Mouse (Mus musculus): ENCODE data around the gene Mycn. TPM values are rescaled to one million over a fixed set of nuclear protein-coding genes. Genes with fewer than 3 reads are reported as not detected.
A peak's percentile ranks its signal among the peaks of the same experiment; 100 is the strongest.

Mycn gene
- polyA plus RNA-seq, 1 experiment: 75.0 TPM

DNA sequence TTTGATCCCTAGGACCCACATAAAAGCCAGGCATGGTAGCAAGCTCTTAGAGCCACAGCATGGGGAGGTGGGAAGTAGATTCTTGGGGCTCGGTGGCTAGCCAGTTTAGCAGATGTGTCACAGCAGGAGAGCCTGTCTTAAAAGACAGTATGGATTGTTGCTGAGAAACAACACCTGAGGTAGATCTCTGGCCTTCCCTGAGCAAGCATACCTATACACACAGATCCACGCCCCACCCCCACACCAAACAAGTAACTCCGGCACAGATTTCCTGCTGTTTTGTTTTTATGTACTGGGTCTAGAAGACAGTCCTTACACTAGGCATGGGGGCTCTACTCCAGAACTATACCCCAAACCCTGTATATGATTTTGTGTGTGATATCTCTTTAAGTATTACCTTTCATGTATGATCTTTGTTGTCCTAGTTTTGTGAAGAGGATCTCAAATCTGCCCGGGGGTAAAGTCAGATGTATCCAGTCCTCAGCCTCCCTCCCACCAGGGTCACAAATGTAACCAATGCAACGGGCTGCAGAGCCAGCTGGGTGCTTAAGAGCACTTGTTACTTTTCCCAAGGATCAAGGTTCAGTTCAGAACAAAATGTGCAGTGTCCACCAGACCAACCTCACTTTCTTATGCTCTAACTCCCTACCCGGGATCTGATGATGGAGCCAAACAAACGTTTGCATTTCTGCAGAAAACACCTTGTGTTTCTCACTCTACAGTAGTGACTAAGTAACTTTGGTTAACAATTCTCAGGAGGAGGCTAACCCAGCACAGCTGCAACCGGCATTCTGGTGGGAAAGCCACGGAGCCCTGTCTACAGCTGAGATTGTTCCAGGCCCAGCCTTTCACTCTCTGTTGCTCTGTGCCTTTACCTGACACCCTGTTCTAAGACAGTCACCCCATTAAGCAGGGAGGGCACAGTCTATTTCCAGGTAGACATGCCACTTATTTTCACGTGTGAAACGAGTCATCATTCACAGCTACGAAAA lies 21.3 kb downstream of the Mycn start:
- H3K9me3 ChIP-seq (replicated peaks; ENCODE audit: control insufficient read depth, insufficient read depth, low read length, poor library complexity, severe bottlenecking): no peaks in the 10 kb centered on the region
- H3K27ac ChIP-seq (ENCODE audit: insufficient read depth, low read length): peak overlapping the region; percentile 78
- H3K36me3 ChIP-seq (ENCODE audit: control insufficient read depth, insufficient read depth, low read length, poor library complexity, severe bottlenecking): no peaks in the 10 kb centered on the region
- H3K4me3 ChIP-seq (ENCODE audit: low read depth, low read length): no peak overlapping the region
- TF ChIP-seq CTCF (IDR thresholded peaks at IDR 0.05; ENCODE audit: low read depth, low read length): no peak
- TF ChIP-seq POLR2A (IDR thresholded peaks at IDR 0.05; ENCODE audit: insufficient read depth, low read length): no peak
- TF ChIP-seq EP300 (IDR thresholded peaks at IDR 0.05; ENCODE audit: insufficient read depth, low read depth, low read length): no peak
- no peaks in the 10 kb centered on the region for H3K27me3 ChIP-seq (ENCODE audit: control insufficient read depth, insufficient read depth, low read length, poor library complexity, severe bottlenecking)
- peaks cover 3% of the 10 kb centered on the region for H3K4me1 ChIP-seq (ENCODE audit: control insufficient read depth, insufficient read depth, low read length)
- H3K9ac ChIP-seq (ENCODE audit: low read depth, poor library complexity, severe bottlenecking): 0 out of 2 replicates have a peak overlapping the region, but pooled peaks have one; percentile 4

DNA sequence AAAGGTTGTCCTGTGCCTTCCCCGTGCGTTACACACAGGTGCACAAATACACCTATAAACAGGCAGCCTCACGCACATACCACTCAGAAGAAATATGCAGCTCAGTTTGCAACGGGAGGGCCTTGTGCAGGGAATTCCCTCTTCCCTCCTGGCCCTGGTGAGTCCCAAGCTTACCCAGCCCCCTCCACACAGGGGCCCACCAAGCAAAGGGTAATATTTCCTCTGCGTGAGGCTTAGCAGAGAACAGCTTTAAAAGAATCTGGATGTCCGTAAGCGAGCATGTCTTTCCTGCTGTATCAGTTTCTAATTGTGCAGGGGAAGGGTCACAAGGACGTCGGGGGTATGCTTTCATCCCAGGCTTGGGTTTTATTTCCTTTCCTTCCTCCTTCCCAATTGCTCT lies 25.4 kb downstream of the Mycn start:
- Histone ChIP-seq H3K9ac (ENCODE audit: low read depth, poor library complexity, severe bottlenecking) (no peak overlapping the region), H3K27ac (ENCODE audit: insufficient read depth, low read length) (no peak overlapping the region), H3K9me3 (replicated peaks; ENCODE audit: control insufficient read depth, insufficient read depth, low read length, poor library complexity, severe bottlenecking) (no peaks in the 10 kb centered on the region), H3K36me3 (ENCODE audit: control insufficient read depth, insufficient read depth, low read length, poor library complexity, severe bottlenecking) (no peaks in the 10 kb centered on the region), H3K4me1 (ENCODE audit: control insufficient read depth, insufficient read depth, low read length) (peaks cover 3% of the 10 kb centered on the region), H3K27me3 (ENCODE audit: control insufficient read depth, insufficient read depth, low read length, poor library complexity, severe bottlenecking) (no peaks in the 10 kb centered on the region), H3K4me3 (ENCODE audit: low read depth, low read length) (no peak overlapping the region)
- TF ChIP-seq EP300 (IDR thresholded peaks at IDR 0.05; ENCODE audit: insufficient read depth, low read depth, low read length) (no peak), CTCF (IDR thresholded peaks at IDR 0.05; ENCODE audit: low read depth, low read length) (no peak), POLR2A (IDR thresholded peaks at IDR 0.05; ENCODE audit: insufficient read depth, low read length) (no peak)

DNA sequence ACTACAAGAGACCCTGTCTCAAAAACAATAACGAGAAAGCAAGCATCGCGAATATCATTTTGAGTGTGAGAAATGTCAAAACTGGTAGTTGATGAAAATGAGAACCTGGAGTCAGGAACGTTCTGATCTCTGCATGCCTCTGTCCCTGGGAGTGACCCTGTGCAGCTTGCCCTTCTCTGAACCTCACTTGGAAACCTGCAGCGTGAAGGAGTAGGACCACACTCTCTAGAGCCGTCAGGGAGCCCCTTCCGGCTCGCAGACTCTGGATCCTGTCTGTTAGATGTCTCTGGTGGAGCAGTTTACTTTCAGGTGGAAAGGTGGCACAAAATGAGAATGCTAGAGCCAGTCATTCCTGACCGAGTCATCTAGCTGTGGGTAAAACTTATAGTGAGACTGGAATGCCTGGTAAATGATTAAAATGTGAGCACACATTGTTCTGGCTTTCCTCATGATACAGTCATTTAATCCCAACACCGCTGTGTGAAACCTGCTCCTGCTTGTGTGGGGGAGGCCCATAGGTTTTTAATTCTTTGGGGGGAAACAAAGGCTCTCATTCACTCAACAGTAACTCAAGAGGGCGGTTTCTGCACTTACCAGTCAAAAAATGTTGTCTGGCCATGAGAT lies 31.2 kb downstream of the Mycn start:
- Histone ChIP-seq H3K4me1 (ENCODE audit: control insufficient read depth, insufficient read depth, low read length) (peaks cover 8% of the 10 kb centered on the region), H3K36me3 (ENCODE audit: control insufficient read depth, insufficient read depth, low read length, poor library complexity, severe bottlenecking) (no peaks in the 10 kb centered on the region), H3K27ac (ENCODE audit: insufficient read depth, low read length) (peak overlapping the region; percentile 76)

DNA sequence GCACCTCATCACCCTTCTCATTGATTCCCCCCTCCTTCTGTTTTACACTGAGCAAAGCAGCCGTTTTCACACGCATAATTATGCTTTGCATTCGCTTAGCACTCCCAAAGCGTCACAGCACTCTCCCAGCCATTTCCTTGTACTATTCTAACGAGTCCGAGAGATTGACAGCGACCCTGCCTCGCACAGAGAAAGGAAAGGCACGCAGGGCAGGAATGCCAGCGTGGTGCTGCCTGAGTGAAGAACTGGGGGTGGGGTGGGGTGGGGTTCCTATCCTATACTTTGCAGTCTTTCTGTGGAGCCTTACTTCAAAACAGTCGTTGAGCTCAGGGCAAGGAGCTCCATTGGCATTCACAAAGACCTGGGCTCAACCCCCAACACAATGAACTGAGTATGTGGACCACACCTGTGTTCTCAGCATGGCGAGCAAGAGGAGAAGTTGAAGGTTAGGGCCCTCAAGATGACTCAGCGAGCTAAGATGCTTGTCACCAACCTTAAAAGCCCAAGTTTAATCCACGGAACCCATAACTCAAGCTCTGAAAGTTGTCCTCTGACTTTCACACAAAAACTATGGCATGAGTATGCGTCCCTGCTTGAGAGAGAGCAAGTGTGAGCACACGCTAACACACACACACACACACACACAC lies 32.0 kb downstream of the Mycn start:
- TF ChIP-seq EP300 (IDR thresholded peaks at IDR 0.05; ENCODE audit: insufficient read depth, low read depth, low read length) (peak; percentile 84), POLR2A (IDR thresholded peaks at IDR 0.05; ENCODE audit: insufficient read depth, low read length) (no peak), CTCF (IDR thresholded peaks at IDR 0.05; ENCODE audit: low read depth, low read length) (no peak)
- H3K9ac ChIP-seq (ENCODE audit: low read depth, poor library complexity, severe bottlenecking): no peak overlapping the region
- H3K27ac ChIP-seq (ENCODE audit: insufficient read depth, low read length): peak overlapping the region; percentile 80
- no peak overlapping the region for H3K4me3 ChIP-seq (ENCODE audit: low read depth, low read length)
- no peaks in the 10 kb centered on the region for H3K9me3 ChIP-seq (replicated peaks; ENCODE audit: control insufficient read depth, insufficient read depth, low read length, poor library complexity, severe bottlenecking)
- no peaks in the 10 kb centered on the region for H3K27me3 ChIP-seq (ENCODE audit: control insufficient read depth, insufficient read depth, low read length, poor library complexity, severe bottlenecking)
- H3K36me3 ChIP-seq (ENCODE audit: control insufficient read depth, insufficient read depth, low read length, poor library complexity, severe bottlenecking): no peaks in the 10 kb centered on the region
- H3K4me1 ChIP-seq (ENCODE audit: control insufficient read depth, insufficient read depth, low read length): peaks cover 8% of the 10 kb centered on the region

More for the DNA sequence above, 31.2 kb downstream of the Mycn start:
- H3K4me3 ChIP-seq (ENCODE audit: low read depth, low read length): no peak overlapping the region
- TF ChIP-seq POLR2A (IDR thresholded peaks at IDR 0.05; ENCODE audit: insufficient read depth, low read length): no peak
- TF ChIP-seq CTCF (IDR thresholded peaks at IDR 0.05; ENCODE audit: low read depth, low read length): no peak
- TF ChIP-seq EP300 (IDR thresholded peaks at IDR 0.05; ENCODE audit: insufficient read depth, low read depth, low read length): no peak
- H3K9me3 ChIP-seq (replicated peaks; ENCODE audit: control insufficient read depth, insufficient read depth, low read length, poor library complexity, severe bottlenecking): no peaks in the 10 kb centered on the region
- no peak overlapping the region for H3K9ac ChIP-seq (ENCODE audit: low read depth, poor library complexity, severe bottlenecking)
- no peaks in the 10 kb centered on the region for H3K27me3 ChIP-seq (ENCODE audit: control insufficient read depth, insufficient read depth, low read length, poor library complexity, severe bottlenecking)

DNA sequence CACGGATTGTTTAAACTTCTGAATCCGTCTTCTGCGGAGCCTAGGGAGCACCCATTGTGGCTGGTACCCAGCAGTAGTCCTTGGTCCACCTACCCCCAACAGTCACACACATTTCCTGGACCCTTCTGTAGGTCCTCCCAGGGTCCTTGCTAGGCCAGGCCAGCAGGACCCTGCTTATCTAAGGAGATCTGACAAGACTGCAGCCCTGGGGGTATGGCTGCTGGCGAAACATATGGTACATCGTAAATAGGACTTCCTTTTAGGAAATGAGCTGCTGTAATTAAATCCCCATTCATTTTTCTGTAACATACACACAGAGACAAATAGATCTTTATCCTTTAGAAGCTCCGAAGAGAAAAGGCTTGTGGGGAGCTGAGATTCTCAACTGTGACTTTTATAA lies 34.9 kb downstream of the Mycn start:
- H3K9me3 ChIP-seq (replicated peaks; ENCODE audit: control insufficient read depth, insufficient read depth, low read length, poor library complexity, severe bottlenecking): no peaks in the 10 kb centered on the region
- no peaks in the 10 kb centered on the region for H3K27me3 ChIP-seq (ENCODE audit: control insufficient read depth, insufficient read depth, low read length, poor library complexity, severe bottlenecking)
- H3K9ac ChIP-seq (ENCODE audit: low read depth, poor library complexity, severe bottlenecking): no peak overlapping the region; the same call in 1 of the 2 replicates
- H3K4me3 ChIP-seq (ENCODE audit: low read depth, low read length): no peak overlapping the region
- TF ChIP-seq EP300 (IDR thresholded peaks at IDR 0.05; ENCODE audit: insufficient read depth, low read depth, low read length) (no peak), CTCF (IDR thresholded peaks at IDR 0.05; ENCODE audit: low read depth, low read length) (no peak), POLR2A (IDR thresholded peaks at IDR 0.05; ENCODE audit: insufficient read depth, low read length) (no peak)
- no peak overlapping the region for H3K27ac ChIP-seq (ENCODE audit: insufficient read depth, low read length)
- H3K4me1 ChIP-seq (ENCODE audit: control insufficient read depth, insufficient read depth, low read length): peaks cover 8% of the 10 kb centered on the region
- H3K36me3 ChIP-seq (ENCODE audit: control insufficient read depth, insufficient read depth, low read length, poor library complexity, severe bottlenecking): no peaks in the 10 kb centered on the region

All from ES-Bruce4 (cell line).